In genomic region chr3:144692052-144692451, GRCm38 (mm10) we compare ENCODE assay signal across 8 mouse cellular contexts. TPM values are rescaled to one million over a fixed set of nuclear protein-coding genes. Genes with fewer than 3 reads are reported as not detected.
DNase-seq lines count a peak whose midpoint lies in the region; ATAC-seq and TF ChIP-seq lines count a peak whose summit lies in the region.

No protein-coding gene starts in this region.

- H3K27ac ChIP-seq in liver, postnatal 0 days (ENCODE audit: low read depth) = no peak overlapping the region

- H3K27me3 ChIP-seq in liver, postnatal 0 days (ENCODE audit: insufficient read depth, low read length) = no peaks in the 10 kb centered on the region

- H3K9me3 ChIP-seq in liver, postnatal 0 days (ENCODE audit: low read length) = no peaks in the 10 kb centered on the region

- intact Hi-C loops in heart, postnatal 14 days (cut with DNase I) = loop anchor here (2.0 to 5.0 kb wide), 3 partner anchors 29 to 240 kb away; partner anchors contain the start of gene Sh3glb1

- TF ChIP-seq EP300 in liver, postnatal 0 days (IDR thresholded peaks at IDR 0.05; ENCODE audit: low read depth) = no peak

- whole genome bisulfite sequencing in liver, postnatal 0 days (ENCODE audit: insufficient replicate concordance) = 38% methylated on average over 3 of the region's 3 CpGs

- H3K4me1 ChIP-seq in liver, postnatal 0 days (ENCODE audit: insufficient read depth) = no peaks in the 10 kb centered on the region

- peaks cover 83% of the 10 kb centered on the region for H3K36me3 ChIP-seq in liver, postnatal 0 days (replicated peaks; ENCODE audit: insufficient read depth, low read length)

- DNase-seq in heart, adult 18-20 months = peak; percentile 40 to 47
- DNase-seq in heart, postnatal 14 days = no peak
- peak; percentile 32 to 40 for DNase-seq in B cell, adult 2 months
- peak; percentile 57 for DNase-seq in c-Kit-positive CD71-negative TER-119-negative erythroid progenitor cells, embryonic 14.5 days (ENCODE audit: low read depth)
- no peak for DNase-seq in liver, postnatal 0 days
- no peak for DNase-seq in ovary, adult 18-20 months (ENCODE audit: low spot score)
- no peak for DNase-seq in heart, postnatal 4 days

- H3K4me3 ChIP-seq in liver, postnatal 0 days (ENCODE audit: low read depth, low read length) = no peak overlapping the region

- no peak overlapping the region for H3K4me2 ChIP-seq in liver, postnatal 0 days (ENCODE audit: low read depth, low read length)

- no peak for ATAC-seq in liver, postnatal 0 days
- no peak for ATAC-seq in frontal cortex, adult (ENCODE audit: low TSS enrichment)

- no peak overlapping the region for H3K9ac ChIP-seq in liver, postnatal 0 days (replicated peaks)

- TF ChIP-seq CTCF in liver, postnatal 0 days (IDR thresholded peaks at IDR 0.05; ENCODE audit: low read depth) = peak; percentile 79

RNA-seq across cellular contexts. Expression of gene Sh3glb1, which starts 28.1 kb away (rescaled TPM):
- total RNA-seq in heart, adult 18-20 months (2021) = 100 to 1,000 TPM; 360 to 371 TPM
- 100 to 1,000 TPM; 292 to 300 TPM for total RNA-seq in heart, postnatal 14 days (2021)
- 84.8 and 91.2 TPM in 2 replicates for polyA plus RNA-seq in liver, postnatal 0 days (2015; fragmentation: Nextera tagmentation; extraction: Ambion mirVana)
- 100 to 1,000 TPM; 260 to 261 TPM for total RNA-seq in heart, postnatal 4 days (2021)

Comparison
In these comparisons a context has a peak if more than half of its experiments do, and no peak if none do; other contexts are left out.
1. DNase-seq: peak in heart, adult 18-20 months (2 of 2), B cell, adult 2 months (2 of 2) and c-Kit-positive CD71-negative TER-119-negative erythroid progenitor cells, embryonic 14.5 days (single experiment); none in heart, postnatal 14 days (0 of 2), liver, postnatal 0 days (single experiment), ovary, adult 18-20 months (single experiment) and heart, postnatal 4 days (single experiment).